Mouse (Mus musculus): ENCODE results near the gene Cmc1. TPM values are rescaled to one million over a fixed set of nuclear protein-coding genes. Genes with fewer than 3 reads are reported as not detected.

Cmc1 gene
- polyA plus RNA-seq, 1 experiment from 2014 or later, result 37.5 TPM

DNA sequence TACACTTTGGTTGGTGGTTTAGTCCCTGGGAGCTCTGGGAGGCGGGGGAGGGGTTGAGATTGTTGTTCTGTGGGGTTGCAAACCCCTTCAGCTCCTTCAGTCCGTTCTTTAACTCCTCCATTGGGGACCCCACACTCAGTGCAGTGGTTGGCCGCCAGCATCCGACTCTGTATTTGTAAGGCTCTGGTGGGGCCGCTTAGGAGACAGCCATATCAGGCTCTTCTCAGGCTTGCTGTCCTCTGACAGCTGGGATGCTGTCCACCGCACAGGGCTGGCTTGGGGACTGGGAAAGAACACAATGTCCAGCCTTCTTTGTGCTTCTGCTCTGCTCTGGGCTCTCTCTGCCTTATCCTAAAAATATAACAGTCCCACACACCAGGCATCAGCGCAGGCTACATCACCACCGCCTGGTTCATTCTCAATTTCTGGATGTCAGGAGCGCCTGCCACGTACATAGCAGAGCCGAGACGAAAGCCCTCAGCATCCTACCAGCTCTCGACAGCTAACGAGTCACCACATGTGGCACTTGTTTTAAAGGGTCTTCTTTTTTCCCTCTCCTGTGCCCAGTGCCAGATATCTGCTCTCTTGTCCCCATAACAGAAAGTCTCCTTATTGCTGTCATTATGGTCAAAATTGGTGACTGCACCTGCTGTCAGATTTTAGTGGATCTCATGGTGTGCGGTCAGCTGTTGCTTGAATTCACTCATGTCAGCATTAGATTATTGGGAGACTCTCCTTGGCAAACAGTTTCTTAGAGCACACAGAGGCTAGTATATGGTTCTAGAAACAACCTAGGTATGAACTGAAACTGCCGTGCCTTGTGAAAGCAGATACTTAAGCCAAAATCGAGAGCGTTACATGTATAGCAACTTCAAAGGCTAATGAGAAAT is 29.4 kb upstream of the Cmc1 start:
- Histone ChIP-seq H3K4me1 (replicated peaks; ENCODE audit: control insufficient read depth, insufficient read depth, low read length) (no peaks in the 10 kb centered on the region), H3K4me2 (ENCODE audit: low read depth, low read length, severe bottlenecking) (no peak overlapping the region), H3K9me3 (ENCODE audit: control insufficient read depth, low read length) (no peaks in the 10 kb centered on the region), H3K27ac (ENCODE audit: low read depth, low read length) (no peak overlapping the region), H3K4me3 (ENCODE audit: low read depth, low read length) (no peak overlapping the region), H3K9ac (ENCODE audit: low read length) (no peak overlapping the region), H3K36me3 (ENCODE audit: control insufficient read depth, insufficient read depth, low read length) (no peaks in the 10 kb centered on the region), H3K27me3 (ENCODE audit: control insufficient read depth, insufficient read depth, low read length) (no peaks in the 10 kb centered on the region)
- DNase-seq (ENCODE audit: low spot score) (no peak), ATAC-seq (replicated peaks; ENCODE audit: low FRiP score) (no peak)
- WGBS, result 87% methylated on average over 18 of the region's 18 CpGs

DNA sequence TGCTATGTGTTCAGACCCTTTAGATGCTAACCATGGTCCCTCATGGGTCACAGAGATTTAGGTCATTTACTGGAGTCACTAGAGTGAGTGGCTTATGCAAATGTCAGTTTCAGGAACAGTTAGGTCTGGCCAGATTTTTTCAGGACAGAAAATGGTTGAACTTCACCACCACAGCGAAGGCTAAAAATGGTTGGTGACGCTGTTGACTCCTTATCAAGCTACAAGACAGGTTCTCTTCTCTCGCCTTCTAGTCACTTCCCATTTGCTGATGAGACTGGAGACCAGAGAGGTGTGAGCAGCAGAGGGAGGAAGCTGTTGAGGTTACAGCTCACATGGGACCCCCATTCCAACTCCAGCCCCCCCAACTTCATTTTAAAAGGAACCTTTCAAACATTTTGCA is 26.7 kb upstream of the Cmc1 start:
- DNase-seq (ENCODE audit: low spot score), result no peak
- Histone ChIP-seq H3K27me3 (ENCODE audit: control insufficient read depth, insufficient read depth, low read length) (no peaks in the 10 kb centered on the region), H3K36me3 (ENCODE audit: control insufficient read depth, insufficient read depth, low read length) (no peaks in the 10 kb centered on the region), H3K4me1 (replicated peaks; ENCODE audit: control insufficient read depth, insufficient read depth, low read length) (no peaks in the 10 kb centered on the region), H3K4me2 (ENCODE audit: low read depth, low read length, severe bottlenecking) (no peak overlapping the region), H3K4me3 (ENCODE audit: low read depth, low read length) (no peak overlapping the region), H3K27ac (ENCODE audit: low read depth, low read length) (no peak overlapping the region), H3K9me3 (ENCODE audit: control insufficient read depth, low read length) (no peaks in the 10 kb centered on the region), H3K9ac (ENCODE audit: low read length) (no peak overlapping the region)
- ATAC-seq (replicated peaks; ENCODE audit: low FRiP score), result no peak
- 94% methylated on average over 3 of the region's 3 CpGs for WGBS

DNA sequence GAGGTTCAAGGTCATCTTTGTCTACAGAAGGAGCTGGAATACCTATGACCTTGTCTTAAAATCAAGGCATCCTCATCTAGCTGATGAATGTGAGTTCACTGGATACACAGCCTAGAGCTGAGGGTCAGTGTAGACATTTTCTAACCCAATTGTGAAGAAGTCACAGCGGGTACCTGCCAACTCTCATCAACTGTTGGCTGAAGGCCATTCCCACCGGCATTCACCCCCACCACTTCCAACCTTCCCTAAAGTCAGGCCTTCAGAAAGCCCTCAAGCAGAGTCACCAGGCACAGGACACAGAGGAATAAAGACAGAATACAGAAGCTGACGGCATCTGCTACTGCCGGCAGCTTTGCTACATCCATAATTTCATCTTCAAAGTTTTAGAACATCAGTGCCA is 25.4 kb upstream of the Cmc1 start:
- Histone ChIP-seq H3K27ac (ENCODE audit: low read depth, low read length) (no peak overlapping the region), H3K27me3 (ENCODE audit: control insufficient read depth, insufficient read depth, low read length) (no peaks in the 10 kb centered on the region), H3K9me3 (ENCODE audit: control insufficient read depth, low read length) (no peaks in the 10 kb centered on the region), H3K36me3 (ENCODE audit: control insufficient read depth, insufficient read depth, low read length) (no peaks in the 10 kb centered on the region), H3K9ac (ENCODE audit: low read length) (no peak overlapping the region), H3K4me2 (ENCODE audit: low read depth, low read length, severe bottlenecking) (no peak overlapping the region), H3K4me1 (replicated peaks; ENCODE audit: control insufficient read depth, insufficient read depth, low read length) (no peaks in the 10 kb centered on the region), H3K4me3 (ENCODE audit: low read depth, low read length) (no peak overlapping the region)
- no peak for DNase-seq (ENCODE audit: low spot score)
- WGBS, result 95% methylated on average over 4 of the region's 4 CpGs
- no peak for ATAC-seq (replicated peaks; ENCODE audit: low FRiP score)

DNA sequence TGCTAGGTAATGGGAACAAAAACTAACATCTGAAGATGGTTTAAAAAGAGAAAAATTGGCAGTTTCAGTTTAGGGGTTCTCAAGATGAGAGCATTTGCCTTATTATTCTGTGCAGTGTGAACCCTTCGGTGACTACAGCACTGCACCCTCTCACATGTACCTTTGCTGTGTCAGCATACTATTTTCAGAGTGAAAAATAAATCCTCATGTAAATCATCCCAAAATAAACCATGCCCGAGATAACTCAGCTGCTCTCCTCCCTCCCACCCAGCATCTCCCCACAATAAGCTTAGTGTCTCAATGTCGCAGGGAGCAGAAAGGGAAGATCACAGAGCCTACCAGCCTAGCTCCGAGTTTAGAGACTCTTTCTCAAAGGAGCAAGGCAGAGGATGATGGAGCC is 23.1 kb upstream of the Cmc1 start:
- no peak for ATAC-seq (replicated peaks; ENCODE audit: low FRiP score)
- Histone ChIP-seq H3K27me3 (ENCODE audit: control insufficient read depth, insufficient read depth, low read length) (no peaks in the 10 kb centered on the region), H3K4me3 (ENCODE audit: low read depth, low read length) (no peak overlapping the region), H3K27ac (ENCODE audit: low read depth, low read length) (no peak overlapping the region), H3K9me3 (ENCODE audit: control insufficient read depth, low read length) (no peaks in the 10 kb centered on the region), H3K9ac (ENCODE audit: low read length) (no peak overlapping the region), H3K4me1 (replicated peaks; ENCODE audit: control insufficient read depth, insufficient read depth, low read length) (no peaks in the 10 kb centered on the region), H3K36me3 (ENCODE audit: control insufficient read depth, insufficient read depth, low read length) (no peaks in the 10 kb centered on the region), H3K4me2 (ENCODE audit: low read depth, low read length, severe bottlenecking) (no peak overlapping the region)
- no peak for DNase-seq (ENCODE audit: low spot score)
- WGBS, result 90% methylated on average over 4 of the region's 4 CpGs

DNA sequence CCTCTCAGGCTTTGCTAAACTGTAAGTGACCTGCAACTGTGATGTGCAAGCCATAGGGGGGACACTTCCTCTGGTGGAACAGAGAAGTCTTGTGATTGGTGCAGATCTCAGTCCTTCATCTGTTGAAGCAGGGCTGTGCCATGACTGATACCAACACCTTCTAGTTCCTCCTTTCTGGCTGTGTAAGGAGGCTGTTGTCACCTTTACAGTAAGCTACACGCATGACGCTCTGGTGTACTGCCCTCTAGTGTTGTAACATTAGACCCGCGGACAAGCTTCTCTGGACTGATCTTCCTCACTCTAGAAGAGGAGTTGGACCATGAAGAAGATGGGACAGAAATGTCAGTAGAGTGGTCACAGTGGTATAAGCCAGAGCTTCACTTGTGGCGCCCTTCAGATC is 18.6 kb upstream of the Cmc1 start:
- DNase-seq (ENCODE audit: low spot score), result no peak

DNA sequence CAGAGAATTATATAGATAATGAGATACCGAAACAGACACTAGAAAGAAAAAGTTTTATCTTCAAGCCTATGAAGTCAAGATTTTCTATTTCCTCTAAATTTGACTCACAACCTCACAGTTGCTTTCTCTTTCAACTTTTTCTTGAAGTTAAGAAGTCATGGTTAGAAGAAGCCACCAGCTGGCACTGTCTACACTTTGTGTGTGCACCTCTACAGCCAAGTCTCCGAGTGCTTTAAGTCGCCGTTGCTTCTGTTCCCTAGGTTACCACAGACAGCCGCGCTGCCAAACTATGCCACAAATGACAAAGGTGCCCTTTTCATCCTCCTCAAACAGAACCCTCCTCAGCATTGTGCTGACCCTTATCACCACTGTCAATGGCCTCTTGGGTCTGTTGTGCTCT is 17.6 kb upstream of the Cmc1 start:
- H3K27ac ChIP-seq (ENCODE audit: low read depth, low read length), result no peak overlapping the region
- H3K4me1 ChIP-seq (replicated peaks; ENCODE audit: control insufficient read depth, insufficient read depth, low read length), result no peaks in the 10 kb centered on the region
- no peak overlapping the region for H3K4me2 ChIP-seq (ENCODE audit: low read depth, low read length, severe bottlenecking)
- H3K9me3 ChIP-seq (ENCODE audit: control insufficient read depth, low read length), result no peaks in the 10 kb centered on the region
- 94% methylated on average over 6 of the region's 6 CpGs for WGBS
- no peaks in the 10 kb centered on the region for H3K36me3 ChIP-seq (ENCODE audit: control insufficient read depth, insufficient read depth, low read length)
- H3K27me3 ChIP-seq (ENCODE audit: control insufficient read depth, insufficient read depth, low read length), result no peaks in the 10 kb centered on the region
- ATAC-seq (replicated peaks; ENCODE audit: low FRiP score) (no peak), DNase-seq (ENCODE audit: low spot score) (no peak)
- no peak overlapping the region for H3K4me3 ChIP-seq (ENCODE audit: low read depth, low read length)
- no peak overlapping the region for H3K9ac ChIP-seq (ENCODE audit: low read length)

More for the DNA sequence above, 18.6 kb upstream of the Cmc1 start:
- Histone ChIP-seq H3K9ac (ENCODE audit: low read length) (no peak overlapping the region), H3K36me3 (ENCODE audit: control insufficient read depth, insufficient read depth, low read length) (no peaks in the 10 kb centered on the region), H3K4me3 (ENCODE audit: low read depth, low read length) (no peak overlapping the region), H3K9me3 (ENCODE audit: control insufficient read depth, low read length) (no peaks in the 10 kb centered on the region), H3K4me2 (ENCODE audit: low read depth, low read length, severe bottlenecking) (no peak overlapping the region), H3K27ac (ENCODE audit: low read depth, low read length) (no peak overlapping the region), H3K4me1 (replicated peaks; ENCODE audit: control insufficient read depth, insufficient read depth, low read length) (no peaks in the 10 kb centered on the region), H3K27me3 (ENCODE audit: control insufficient read depth, insufficient read depth, low read length) (no peaks in the 10 kb centered on the region)
- 53% methylated on average over 5 of the region's 5 CpGs for WGBS
- ATAC-seq (replicated peaks; ENCODE audit: low FRiP score), result no peak

DNA sequence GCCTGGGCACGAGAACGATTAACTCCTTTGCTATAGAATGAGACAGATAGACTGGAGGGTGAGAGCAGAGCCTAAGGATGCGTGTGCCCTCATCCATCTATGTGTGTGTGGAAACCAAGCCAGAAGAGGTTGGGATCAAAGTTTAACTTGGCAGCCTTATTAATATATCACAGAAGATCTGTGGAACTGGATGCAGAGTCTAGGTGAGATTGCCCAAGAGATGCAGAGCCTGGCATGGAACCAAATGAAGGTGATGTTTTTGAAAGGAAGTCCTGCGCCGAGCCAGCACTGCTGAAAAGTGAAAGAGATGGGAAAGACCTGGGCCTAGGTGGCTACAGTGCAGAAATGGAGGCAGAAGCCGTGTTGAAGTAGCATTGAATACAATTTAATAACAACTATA is 11.6 kb upstream of the Cmc1 start:
- Histone ChIP-seq H3K9me3 (ENCODE audit: control insufficient read depth, low read length) (no peaks in the 10 kb centered on the region), H3K27ac (ENCODE audit: low read depth, low read length) (no peak overlapping the region), H3K4me1 (replicated peaks; ENCODE audit: control insufficient read depth, insufficient read depth, low read length) (no peaks in the 10 kb centered on the region), H3K27me3 (ENCODE audit: control insufficient read depth, insufficient read depth, low read length) (no peaks in the 10 kb centered on the region), H3K4me2 (ENCODE audit: low read depth, low read length, severe bottlenecking) (no peak overlapping the region), H3K4me3 (ENCODE audit: low read depth, low read length) (no peak overlapping the region), H3K9ac (ENCODE audit: low read length) (no peak overlapping the region), H3K36me3 (ENCODE audit: control insufficient read depth, insufficient read depth, low read length) (no peaks in the 10 kb centered on the region)
- DNase-seq (ENCODE audit: low spot score) (no peak), ATAC-seq (replicated peaks; ENCODE audit: low FRiP score) (no peak)
- WGBS, result 90% methylated on average over 6 of the region's 6 CpGs

DNA sequence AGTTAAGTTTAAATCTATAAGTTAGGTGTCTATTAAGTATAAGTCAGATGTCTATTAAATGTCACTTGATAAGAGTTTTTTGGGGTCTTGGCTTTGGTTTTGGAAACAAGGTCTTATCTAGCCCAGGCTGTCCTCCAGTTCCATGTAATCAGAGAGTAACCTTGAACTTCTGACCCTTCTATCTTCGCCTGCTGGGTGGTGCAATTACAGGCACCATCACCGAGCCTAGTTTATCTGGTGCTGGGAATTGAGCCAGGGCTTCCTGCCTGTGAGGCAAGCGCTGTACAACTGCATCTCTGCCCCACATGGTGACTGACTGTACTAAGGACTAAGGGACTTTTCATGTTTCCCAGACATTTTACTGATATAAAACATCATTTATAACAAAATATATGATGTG is 10.0 kb upstream of the Cmc1 start:
- 84% methylated on average over 3 of the region's 3 CpGs for WGBS
- no peak overlapping the region for H3K4me2 ChIP-seq (ENCODE audit: low read depth, low read length, severe bottlenecking)
- no peak for ATAC-seq (replicated peaks; ENCODE audit: low FRiP score)

DNA sequence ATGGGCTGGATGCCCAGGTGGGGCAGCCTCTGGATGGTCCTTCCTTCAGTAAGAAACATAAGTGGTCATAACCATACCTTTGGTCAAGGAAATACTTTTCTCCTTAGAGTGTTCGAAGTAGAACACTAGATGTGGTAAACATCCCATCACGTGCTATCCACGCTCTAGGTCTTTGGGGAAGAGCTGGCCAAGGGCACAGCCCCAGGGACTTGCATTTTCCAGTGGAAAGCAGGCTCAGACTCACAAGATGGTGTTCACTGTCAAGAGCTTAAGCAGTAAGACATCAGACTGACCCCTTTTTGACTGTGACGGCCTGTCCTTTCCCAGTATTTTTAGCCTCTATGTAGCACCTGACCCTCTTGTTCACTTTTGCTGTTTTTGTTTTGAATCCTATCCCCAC is 8.2 kb upstream of the Cmc1 start:
- 93% methylated on average over 4 of the region's 4 CpGs for WGBS
- no peak overlapping the region for H3K4me3 ChIP-seq (ENCODE audit: low read depth, low read length)
- H3K4me2 ChIP-seq (ENCODE audit: low read depth, low read length, severe bottlenecking), result no peak overlapping the region
- ATAC-seq (replicated peaks; ENCODE audit: low FRiP score) (no peak), DNase-seq (ENCODE audit: low spot score) (no peak)
- no peak overlapping the region for H3K27ac ChIP-seq (ENCODE audit: low read depth, low read length)
- no peaks in the 10 kb centered on the region for H3K36me3 ChIP-seq (ENCODE audit: control insufficient read depth, insufficient read depth, low read length)
- H3K4me1 ChIP-seq (replicated peaks; ENCODE audit: control insufficient read depth, insufficient read depth, low read length), result no peaks in the 10 kb centered on the region
- H3K9me3 ChIP-seq (ENCODE audit: control insufficient read depth, low read length), result no peaks in the 10 kb centered on the region
- H3K27me3 ChIP-seq (ENCODE audit: control insufficient read depth, insufficient read depth, low read length), result no peaks in the 10 kb centered on the region
- H3K9ac ChIP-seq (ENCODE audit: low read length), result no peak overlapping the region

More for the DNA sequence above, 10.0 kb upstream of the Cmc1 start:
- H3K4me3 ChIP-seq (ENCODE audit: low read depth, low read length), result no peak overlapping the region
- H3K9ac ChIP-seq (ENCODE audit: low read length), result no peak overlapping the region
- H3K4me1 ChIP-seq (replicated peaks; ENCODE audit: control insufficient read depth, insufficient read depth, low read length), result no peaks in the 10 kb centered on the region
- H3K27me3 ChIP-seq (ENCODE audit: control insufficient read depth, insufficient read depth, low read length), result no peaks in the 10 kb centered on the region
- no peak overlapping the region for H3K27ac ChIP-seq (ENCODE audit: low read depth, low read length)
- no peaks in the 10 kb centered on the region for H3K36me3 ChIP-seq (ENCODE audit: control insufficient read depth, insufficient read depth, low read length)
- DNase-seq (ENCODE audit: low spot score), result no peak
- no peaks in the 10 kb centered on the region for H3K9me3 ChIP-seq (ENCODE audit: control insufficient read depth, low read length)
